In the genomic region with DNA sequence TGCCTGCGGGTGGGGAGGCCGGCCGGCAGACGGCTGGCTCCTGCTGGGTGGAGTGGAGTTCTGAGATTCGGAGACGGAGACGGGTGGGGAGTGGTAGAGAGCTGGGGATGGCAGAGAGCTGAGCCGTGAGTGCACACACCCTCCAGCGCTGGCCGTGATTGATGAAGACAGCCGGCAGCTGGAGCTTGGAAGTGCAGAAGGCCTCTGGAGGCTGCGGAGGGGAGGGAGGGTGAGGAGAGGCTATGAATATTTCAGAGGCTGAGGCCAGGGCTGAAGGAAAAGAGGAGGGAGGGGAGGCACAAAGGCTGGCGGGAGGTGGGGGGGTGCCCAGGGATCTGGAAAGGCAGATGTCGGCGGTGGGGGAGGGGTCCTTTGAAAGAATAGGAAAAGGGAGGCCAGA, we compare ENCODE assay signal across 8 mouse cellular contexts. TPM values are rescaled to one million over a fixed set of nuclear protein-coding genes. Genes with fewer than 3 reads are reported as not detected.
DNase-seq lines count a peak whose midpoint lies in the region; ATAC-seq lines count a peak whose summit lies in the region.

No protein-coding gene starts in this region.

- intact Hi-C loops in left cerebral cortex, postnatal 14 days (cut with DNase I), result no loop called here

- H3K4me3 ChIP-seq in intestine, embryonic 15.5 days (replicated peaks), result no peak overlapping the region

- under 1% methylated on average over 15 of the region's 15 CpGs for WGBS in intestine, embryonic 15.5 days

- H3K4me2 ChIP-seq in intestine, embryonic 15.5 days (replicated peaks), result no peak overlapping the region

- H3K4me1 ChIP-seq in intestine, embryonic 15.5 days (replicated peaks), result 0 out of 2 replicates have a peak, but pooled peaks cover 9% of the 10 kb centered on the region

- peak; percentile 21 to 47 for DNase-seq in left cerebral cortex, adult 18-20 months (ENCODE audit: low spot score in 2 of 2)
- no peak for DNase-seq in left cerebral cortex, postnatal 14 days (ENCODE audit: low spot score in 2 of 2)
- peak; percentile 79 for DNase-seq in embryo, embryonic 9.5 days (ENCODE audit: extremely low spot score)
- DNase-seq in retina, postnatal 1 day, result peak; percentile 89
- no peak for DNase-seq in gastrocnemius, postnatal 25 days
- no peak for DNase-seq in T-cell, adult 2 months (ENCODE audit: low spot score)
- no peak for DNase-seq in urinary bladder, adult 2 months (ENCODE audit: low spot score)

- peak; percentile 75 for ATAC-seq in intestine, embryonic 15.5 days

- H3K9me3 ChIP-seq in intestine, embryonic 15.5 days, result peaks cover 2% of the 10 kb centered on the region; the same call in 1 of the 2 replicates

- no peak overlapping the region for H3K27ac ChIP-seq in intestine, embryonic 15.5 days

- H3K27me3 ChIP-seq in intestine, embryonic 15.5 days (replicated peaks), result peaks cover 50% of the 10 kb centered on the region

- no peaks in the 10 kb centered on the region for H3K36me3 ChIP-seq in intestine, embryonic 15.5 days

- H3K9ac ChIP-seq in intestine, embryonic 15.5 days, result no peak overlapping the region

RNA-seq across cellular contexts. Expression of a gene that starts 36.7 kb away (rescaled TPM):
- 10 to 100 TPM; 16.5 to 31.4 TPM for total RNA-seq in left cerebral cortex, adult 18-20 months (2021)
- 1 to 10 TPM; 6.9 to 9.4 TPM for total RNA-seq in left cerebral cortex, postnatal 14 days (2021)
- polyA plus RNA-seq in intestine, embryonic 15.5 days (2015; fragmentation: Nextera tagmentation; extraction: Ambion mirVana), result 113 and 116 TPM in 2 replicates
- 100 to 1,000 TPM; 290 to 454 TPM for total RNA-seq in gastrocnemius, postnatal 25 days (2021)
- 816 and 846 TPM in 2 replicates for polyA plus RNA-seq in urinary bladder, adult 2 months (2012; rRNA removed)

RNA-seq across cellular contexts. Expression of a gene that starts 44.3 kb away (rescaled TPM):
- total RNA-seq in left cerebral cortex, adult 18-20 months (2021), result 10 to 100 TPM; 94.9 to 95.4 TPM
- total RNA-seq in left cerebral cortex, postnatal 14 days (2021), result 10 to 100 TPM; 95.2 to 95.9 TPM
- 2.7 and 3.7 TPM in 2 replicates for polyA plus RNA-seq in intestine, embryonic 15.5 days (2015; fragmentation: Nextera tagmentation; extraction: Ambion mirVana)
- total RNA-seq in gastrocnemius, postnatal 25 days (2021), result under 1 TPM; 0.08 to 0.21 TPM
- 0.07 and 0.12 TPM in 2 replicates for polyA plus RNA-seq in urinary bladder, adult 2 months (2012; rRNA removed)

Comparison
In these comparisons a context has a peak if more than half of its experiments do, and no peak if none do; other contexts are left out.
1. DNase-seq: peak in left cerebral cortex, adult 18-20 months (2 of 2), embryo, embryonic 9.5 days (single experiment) and retina, postnatal 1 day (single experiment); none in left cerebral cortex, postnatal 14 days (0 of 2), gastrocnemius, postnatal 25 days (single experiment), T-cell, adult 2 months (single experiment) and urinary bladder, adult 2 months (single experiment).
2. RNA of a gene that starts 36.7 kb away (total RNA-seq): 290 to 454 TPM in gastrocnemius, postnatal 25 days; 16.5 to 31.4 TPM in left cerebral cortex, adult 18-20 months and 6.9 to 9.4 TPM in left cerebral cortex, postnatal 14 days; every median in the first group is over 4 times any median in the second.
3. RNA of a gene that starts 44.3 kb away (total RNA-seq): 95.2 to 95.9 TPM in left cerebral cortex, postnatal 14 days and 94.9 to 95.4 TPM in left cerebral cortex, adult 18-20 months; 0.08 to 0.21 TPM in gastrocnemius, postnatal 25 days; every median in the first group is over 10 times any median in the second.